27 mouse cellular contexts compared by ENCODE assay signal in the genomic region with DNA sequence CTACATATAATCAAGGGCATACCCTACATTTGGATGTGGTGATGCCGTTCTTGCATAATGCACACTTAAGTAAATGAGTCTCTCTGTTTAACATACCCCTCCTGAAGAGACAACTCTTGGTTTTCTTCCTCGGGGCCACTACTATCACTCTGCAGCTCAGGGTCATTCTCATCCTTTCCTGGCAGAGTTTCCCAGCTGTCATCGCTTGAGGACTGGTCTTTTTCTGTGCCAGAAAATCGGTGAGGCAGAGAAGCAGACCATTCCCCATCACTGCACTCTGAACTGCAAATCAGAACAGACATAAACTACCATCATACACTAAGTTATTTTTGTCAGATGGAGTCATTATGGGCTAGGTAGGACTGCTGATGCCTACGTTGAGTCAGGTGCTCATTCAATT. TPM values are rescaled to one million over a fixed set of nuclear protein-coding genes. Genes with fewer than 3 reads are reported as not detected.
A peak's percentile ranks its signal among the peaks of the same experiment; 100 is the strongest.
DNase-seq lines count a peak whose midpoint lies in the region; ATAC-seq and TF ChIP-seq lines count a peak whose summit lies in the region.
"Had no signal": no experiment of that assay in that cellular context is flagged by ENCODE, and none has a peak within 500 bp of the region (broad histone marks: within the 10 kb centered on the region; RNA-seq: fewer than 3 reads in every experiment).

No protein-coding gene starts in this region.

- H3K36me3 ChIP-seq in heart, embryonic 12.5 days = peaks cover 38% of the 10 kb centered on the region
- H3K36me3 ChIP-seq in midbrain, postnatal 0 days (ENCODE audit: insufficient read depth, low read length) = no peaks in the 10 kb centered on the region; the same call in 1 of the 2 replicates
- peaks cover 18% of the 10 kb centered on the region for H3K36me3 ChIP-seq in midbrain, embryonic 13.5 days

- H3K4me1 ChIP-seq in heart, embryonic 12.5 days (replicated peaks) = no peaks in the 10 kb centered on the region
- H3K4me1 ChIP-seq in midbrain, postnatal 0 days (ENCODE audit: insufficient read depth, low read length) = no peaks in the 10 kb centered on the region
- H3K4me1 ChIP-seq in midbrain, embryonic 13.5 days (replicated peaks) = no peaks in the 10 kb centered on the region
- H3K4me1 ChIP-seq: embryonic facial prominence, embryonic 10.5 days; embryonic facial prominence, embryonic 13.5 days; forebrain, embryonic 12.5 days; forebrain, embryonic 15.5 days; heart, embryonic 10.5 days; hindbrain, embryonic 12.5 days had no signal

- no peak overlapping the region for H3K4me3 ChIP-seq in heart, embryonic 12.5 days
- H3K4me3 ChIP-seq in midbrain, postnatal 0 days (ENCODE audit: low read depth, low read length) = no peak overlapping the region
- H3K4me3 ChIP-seq in midbrain, embryonic 13.5 days (replicated peaks) = no peak overlapping the region
- H3K4me3 ChIP-seq: embryonic facial prominence, embryonic 10.5 days; embryonic facial prominence, embryonic 13.5 days; erythroblast, embryonic 14.5 days; forebrain, embryonic 12.5 days; forebrain, embryonic 15.5 days; heart, adult 2 months; heart, embryonic 10.5 days; hindbrain, embryonic 12.5 days had no signal

- TF ChIP-seq CTCF in midbrain, postnatal 0 days (IDR thresholded peaks at IDR 0.05) = no peak

- peak; percentile 10 to 13 for DNase-seq in adrenal gland, postnatal 36 days
- no peak for DNase-seq in adrenal gland, adult 18-20 months (ENCODE audit: low spot score in 2 of 2)
- DNase-seq in heart, adult 11 months = peak; percentile 73
- DNase-seq in midbrain, postnatal 0 days (ENCODE audit: low spot score) = peak; percentile 30
- DNase-seq: adrenal gland, adult 8-10 months; B cell, adult 2 months; cerebellum, adult 11 months; cerebellum, adult 8-10 months; cerebellum, postnatal 36 days; embryo, embryonic 11 days; gastrocnemius, postnatal 25 days; heart, adult 2 months; kidney, adult 18-20 months had no signal

- no peaks in the 10 kb centered on the region for H3K27me3 ChIP-seq in heart, embryonic 12.5 days (replicated peaks)
- H3K27me3 ChIP-seq in midbrain, postnatal 0 days (ENCODE audit: insufficient read depth, low read length) = no peaks in the 10 kb centered on the region
- no peaks in the 10 kb centered on the region for H3K27me3 ChIP-seq in midbrain, embryonic 13.5 days
- H3K27me3 ChIP-seq: CH12.LX; embryonic facial prominence, embryonic 13.5 days; forebrain, embryonic 12.5 days; forebrain, embryonic 15.5 days; hindbrain, embryonic 12.5 days; Patski had no signal

- no peak overlapping the region for H3K9ac ChIP-seq in heart, embryonic 12.5 days
- no peak overlapping the region for H3K9ac ChIP-seq in midbrain, postnatal 0 days (replicated peaks; ENCODE audit: low read length, poor library complexity, severe bottlenecking)
- no peak overlapping the region for H3K9ac ChIP-seq in midbrain, embryonic 13.5 days (replicated peaks)
- H3K9ac ChIP-seq: embryonic facial prominence, embryonic 13.5 days; forebrain, embryonic 12.5 days; forebrain, embryonic 15.5 days; hindbrain, embryonic 12.5 days had no signal

- ATAC-seq in heart, embryonic 12.5 days (ENCODE audit: insufficient number of reproducible peaks, low FRiP score) = no peak
- ATAC-seq in midbrain, postnatal 0 days (ENCODE audit: low FRiP score) = no peak
- no peak for ATAC-seq in midbrain, embryonic 13.5 days
- ATAC-seq: forebrain, embryonic 15.5 days; inflammation-experienced regulatory T-cells, adult 6 months; intestine, embryonic 16.5 days; Patski had no signal

- H3K9me3 ChIP-seq in heart, embryonic 12.5 days (replicated peaks) = no peaks in the 10 kb centered on the region
- no peaks in the 10 kb centered on the region for H3K9me3 ChIP-seq in midbrain, postnatal 0 days (ENCODE audit: low read length)
- H3K9me3 ChIP-seq in midbrain, embryonic 13.5 days = no peaks in the 10 kb centered on the region
- H3K9me3 ChIP-seq: embryonic facial prominence, embryonic 10.5 days; embryonic facial prominence, embryonic 13.5 days; forebrain, embryonic 12.5 days; forebrain, embryonic 15.5 days; G1E; heart, embryonic 10.5 days; hindbrain, embryonic 12.5 days had no signal

- 64% methylated on average over 5 of the region's 5 CpGs for WGBS in heart, embryonic 12.5 days
- 91% methylated on average over 5 of the region's 5 CpGs for WGBS in midbrain, postnatal 0 days
- whole genome bisulfite sequencing in midbrain, embryonic 13.5 days = 92% methylated on average over 5 of the region's 5 CpGs

- no peak overlapping the region for H3K27ac ChIP-seq in heart, embryonic 12.5 days (ENCODE audit: poor library complexity, severe bottlenecking)
- H3K27ac ChIP-seq in midbrain, postnatal 0 days (ENCODE audit: low read depth, low read length) = no peak overlapping the region
- H3K27ac ChIP-seq in midbrain, embryonic 13.5 days = no peak overlapping the region
- H3K27ac ChIP-seq: embryonic facial prominence, embryonic 10.5 days; embryonic facial prominence, embryonic 13.5 days; forebrain, embryonic 12.5 days; forebrain, embryonic 15.5 days; heart, adult 2 months; heart, embryonic 10.5 days; hindbrain, embryonic 12.5 days had no signal

- no peak overlapping the region for H3K4me2 ChIP-seq in heart, embryonic 12.5 days
- H3K4me2 ChIP-seq in midbrain, postnatal 0 days (ENCODE audit: low read depth, low read length, poor library complexity, severe bottlenecking) = no peak overlapping the region
- H3K4me2 ChIP-seq in midbrain, embryonic 13.5 days (replicated peaks) = no peak overlapping the region
- H3K4me2 ChIP-seq: embryonic facial prominence, embryonic 13.5 days; forebrain, embryonic 12.5 days; forebrain, embryonic 15.5 days; hindbrain, embryonic 12.5 days had no signal

RNA-seq across cellular contexts. Expression of gene Pja2, which starts 34.1 kb away (rescaled TPM):
- 10 to 100 TPM; 73.0 to 82.3 TPM for total RNA-seq in adrenal gland, postnatal 36 days (2021)
- total RNA-seq in adrenal gland, adult 18-20 months (2021) = 10 to 100 TPM; 71.3 to 73.3 TPM
- polyA plus RNA-seq in heart, embryonic 12.5 days (2016; fragmentation: Nextera tagmentation; extraction: Ambion mirVana) = 84.1 and 87.5 TPM in 2 replicates
- total RNA-seq in midbrain, postnatal 0 days (2014; rRNA removed) = 189 and 231 TPM in 2 replicates
- polyA plus RNA-seq in midbrain, postnatal 0 days (2015; fragmentation: Nextera tagmentation; extraction: Ambion mirVana) = 215 and 219 TPM in 2 replicates
- 127 and 141 TPM in 2 replicates for polyA plus RNA-seq in midbrain, embryonic 13.5 days (2015; fragmentation: Nextera tagmentation; extraction: Ambion mirVana)

Comparison
In these comparisons a context has a peak if more than half of its experiments do, and no peak if none do; other contexts are left out.
1. DNase-seq: peak in adrenal gland, postnatal 36 days (2 of 2), heart, adult 11 months (single experiment) and midbrain, postnatal 0 days (single experiment); none in adrenal gland, adult 18-20 months (0 of 2).